Mouse (Mus musculus) CH12.LX (cell line): ENCODE measurements at regions not wholly inside any gene's neighbourhood (a gene's known extent, or its start where the extent isn't known, plus 50 kb on each side); places are given as distances from the start of the nearest gene placed in this dataset.

ENCODE experiments used
- CTCF ChIP-seq, 2 experiments: IDR thresholded peaks in 1 of 2; conservative IDR thresholded peaks in 1 of 2; 2 replicates each; pipeline ENCODE4 v1.5.1; 2011 to 2012; ENCODE audit warnings: low read depth in 2 of 2, low read length in 2 of 2, improper control_type of control experiment in 1 of 2, inconsistent platforms in 1 of 2, mild to moderate bottlenecking in 1 of 2, moderate library complexity in 1 of 2
- EP300 ChIP-seq: IDR thresholded peaks from 2 replicates; pipeline ENCODE4 v1.6.1; 2011; ENCODE audit warnings: low read length, improper control_type of control experiment
- KAT2A ChIP-seq: IDR thresholded peaks from 2 replicates; pipeline ENCODE4 v1.6.1; 2012; ENCODE audit warnings: low read length, improper control_type of control experiment, inconsistent platforms; ENCODE audit not compliant: insufficient replicate concordance
- MAFK ChIP-seq: IDR thresholded peaks from 2 replicates; pipeline ENCODE4 v1.6.1; 2011; ENCODE audit warnings: low read length, improper control_type of control experiment; ENCODE audit not compliant: insufficient replicate concordance
- MEF2A ChIP-seq: IDR thresholded peaks from 2 replicates; pipeline ENCODE4 v1.6.1; 2014; ENCODE audit warnings: low read depth, mild to moderate bottlenecking, inconsistent platforms, low read length, improper control_type of control experiment, borderline replicate concordance
- MYC ChIP-seq: IDR thresholded peaks from 2 replicates; pipeline ENCODE4 v1.6.1; 2011; ENCODE audit warnings: low read depth, mild to moderate bottlenecking, improper control_type of control experiment, low read length
- NRF1 ChIP-seq: IDR thresholded peaks from 2 replicates; pipeline ENCODE4 v1.6.1; 2014; ENCODE audit warnings: low read depth, mild to moderate bottlenecking, inconsistent platforms, low read length, improper control_type of control experiment, moderate library complexity
- POLR2A ChIP-seq: IDR thresholded peaks from 2 replicates; pipeline ENCODE4 v1.6.1; 2011; ENCODE audit warnings: low read depth, mild to moderate bottlenecking, improper control_type of control experiment, low read length
- SMC3 ChIP-seq: IDR thresholded peaks from 2 replicates; pipeline ENCODE4 v1.6.1; 2011; ENCODE audit warnings: low read depth, low read length, improper control_type of control experiment
- TBP ChIP-seq: conservative IDR thresholded peaks from 2 replicates; pipeline ENCODE4 v1.6.1; 2011; ENCODE audit warnings: low read depth, low read length, improper control_type of control experiment
- ZC3H11A ChIP-seq: IDR thresholded peaks from 2 replicates; pipeline ENCODE4 v1.6.1; 2012; ENCODE audit warnings: low read depth, mild to moderate bottlenecking, inconsistent platforms, low read length, improper control_type of control experiment
- ZKSCAN1 ChIP-seq: IDR thresholded peaks from 2 replicates; pipeline ENCODE4 v1.6.1; 2012; ENCODE audit warnings: low read depth, inconsistent platforms, low read length, improper control_type of control experiment, borderline replicate concordance
- ZMIZ1 ChIP-seq: IDR thresholded peaks from 2 replicates; pipeline ENCODE4 v1.6.1; 2012; ENCODE audit warnings: low read depth, mild to moderate bottlenecking, inconsistent platforms, low read length, improper control_type of control experiment
- ZNF384 ChIP-seq: IDR thresholded peaks from 2 replicates; pipeline ENCODE4 v1.6.1; 2012; ENCODE audit warnings: low read depth, low read length, improper control_type of control experiment, inconsistent platforms

DNA sequence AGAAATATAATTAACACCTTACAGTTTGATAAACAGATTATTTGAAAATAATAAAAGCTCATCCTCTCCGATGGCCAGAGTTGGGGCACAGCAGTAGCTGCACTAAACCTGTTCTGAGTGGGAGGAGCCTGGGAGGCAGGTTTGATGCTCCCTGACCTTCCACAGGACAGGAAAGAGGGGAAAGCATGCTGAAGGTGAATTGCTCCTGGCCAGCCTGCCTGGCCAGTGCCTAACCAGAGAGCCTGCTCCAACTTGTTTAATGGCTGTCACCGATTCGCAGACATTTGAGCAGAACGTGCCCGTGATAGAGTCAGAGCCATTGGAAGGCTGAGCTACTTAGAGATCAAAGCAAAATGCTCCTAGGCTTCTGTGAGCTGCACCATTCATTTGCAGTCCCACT, 2056.9 kb upstream of the 5930422O12Rik start:
- TF ChIP-seq POLR2A = no peak
- TF ChIP-seq CTCF (conservative IDR thresholded peaks at IDR 0.05 in 1 of 2, IDR thresholded peaks at IDR 0.05 in 1 of 2; ENCODE audit: low read depth in 2 of 2, low read length in 2 of 2) = no peak
- no peak for TF ChIP-seq NRF1
- no peak for TF ChIP-seq EP300
- TF ChIP-seq MYC = no peak
- no peak for TF ChIP-seq KAT2A
- no peak for TF ChIP-seq ZNF384
- no peak for TF ChIP-seq TBP
- TF ChIP-seq ZKSCAN1 = no peak
- no peak for TF ChIP-seq MEF2A
- TF ChIP-seq ZMIZ1 = no peak
- TF ChIP-seq MAFK = no peak
- no peak for TF ChIP-seq SMC3
- TF ChIP-seq ZC3H11A = no peak
